Mouse (Mus musculus): ENCODE data around the gene Atrnl1. TPM values are rescaled to one million over a fixed set of nuclear protein-coding genes. Genes with fewer than 3 reads are reported as not detected.
A peak's percentile ranks its signal among the peaks of the same experiment; 100 is the strongest.
"Not testable (repeated sequence)": the region's sequence is repeated elsewhere in the genome, so short reads cannot be mapped to it uniquely, and the experiment has no call there.

Gene Atrnl1
- total RNA-seq, 2 experiments from 2014 or later: 25.3 to 33.2 TPM

DNA sequence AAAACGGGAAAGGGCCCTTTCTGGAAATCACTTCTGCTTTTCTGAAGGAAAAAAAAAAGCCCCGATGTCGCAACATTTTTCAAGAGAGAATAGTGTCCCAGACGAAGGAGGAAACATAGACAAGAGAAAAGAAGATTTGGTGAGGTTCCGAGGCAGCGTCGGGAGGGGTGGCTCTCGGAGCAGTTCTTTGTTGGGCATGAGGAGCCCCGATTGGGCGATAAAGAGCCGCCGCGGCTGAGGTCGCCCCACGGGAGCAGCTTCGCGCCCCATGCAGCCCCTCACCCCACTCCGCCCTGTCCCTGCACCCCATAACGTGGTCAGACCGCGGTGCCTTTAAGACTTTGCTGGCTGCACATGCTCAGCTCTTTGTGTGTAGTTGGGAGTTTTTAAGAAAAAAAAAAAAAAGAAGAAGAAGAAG is 767 bp upstream of the Atrnl1 start:
- no peak for DNase-seq

GRCm38 (mm10) chr19:57611291-57612178 is 701 bp downstream of the Atrnl1 start:
- peak; percentile 71 for DNase-seq

DNA sequence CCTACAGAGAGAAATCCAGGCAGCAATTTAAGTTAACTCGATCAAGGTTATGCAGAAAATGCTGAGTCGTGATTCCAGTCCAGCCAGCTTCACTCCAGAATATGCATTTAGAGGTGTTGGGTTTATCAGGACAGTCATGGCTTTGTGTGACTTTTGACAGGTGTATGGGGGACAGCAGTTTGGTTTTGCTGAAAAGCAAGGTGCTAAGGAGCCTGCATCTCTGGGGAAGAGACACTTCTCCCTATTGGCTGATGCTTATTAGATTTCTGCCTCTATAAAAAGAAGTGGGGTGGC is 1.3 kb downstream of the Atrnl1 start:
- no peak for DNase-seq

DNA sequence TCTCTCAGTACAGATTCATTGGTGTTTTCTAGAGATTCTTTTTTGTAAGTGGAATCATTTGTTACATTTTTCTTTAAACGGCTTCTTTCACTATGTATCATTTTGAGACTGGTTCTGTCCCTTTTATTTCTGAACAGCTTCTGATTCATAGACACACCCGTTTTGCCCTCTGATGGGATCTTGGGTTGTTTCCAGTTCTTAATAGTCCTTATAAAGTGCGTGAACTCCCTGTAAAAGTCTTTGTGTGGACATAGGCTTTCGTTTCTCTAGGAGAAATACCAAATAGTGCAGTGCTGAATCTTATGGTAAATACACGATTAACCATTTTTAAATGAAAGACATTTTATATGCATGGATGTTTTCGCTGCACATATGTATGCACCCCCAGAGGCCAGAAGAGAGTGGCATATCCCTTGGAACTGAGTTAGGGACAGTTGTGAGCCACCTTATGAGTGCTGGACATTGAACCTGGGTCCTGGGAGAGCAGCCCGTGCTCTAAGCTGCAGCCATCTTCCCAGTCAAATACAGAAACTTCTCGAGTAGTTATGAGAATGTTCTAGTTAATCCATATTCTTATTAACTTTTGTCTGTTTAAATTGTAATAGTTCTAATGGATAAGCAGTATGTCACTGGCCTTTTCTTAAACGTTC is 5.3 kb downstream of the Atrnl1 start:
- DNase-seq: no peak

DNA sequence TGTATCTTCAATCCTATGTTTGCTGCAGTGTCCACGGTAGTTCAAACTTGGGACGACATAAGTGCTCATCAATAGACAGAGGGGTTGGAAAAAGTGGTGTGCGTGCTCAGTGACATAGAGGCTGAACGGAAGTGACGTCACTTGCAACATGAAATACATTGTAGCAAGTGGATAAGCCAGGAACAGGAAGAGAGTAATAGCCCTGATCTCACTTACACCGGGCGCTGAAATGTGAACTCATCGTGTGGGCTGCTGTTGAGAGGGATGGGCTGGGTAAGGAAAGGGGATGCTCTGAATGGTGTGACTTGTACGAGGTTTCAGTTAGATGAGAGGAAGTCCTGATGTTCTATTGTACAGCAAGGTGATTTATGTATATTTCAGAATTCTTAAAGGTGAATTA is 8.3 kb downstream of the Atrnl1 start:
- DNase-seq: no peak

DNA sequence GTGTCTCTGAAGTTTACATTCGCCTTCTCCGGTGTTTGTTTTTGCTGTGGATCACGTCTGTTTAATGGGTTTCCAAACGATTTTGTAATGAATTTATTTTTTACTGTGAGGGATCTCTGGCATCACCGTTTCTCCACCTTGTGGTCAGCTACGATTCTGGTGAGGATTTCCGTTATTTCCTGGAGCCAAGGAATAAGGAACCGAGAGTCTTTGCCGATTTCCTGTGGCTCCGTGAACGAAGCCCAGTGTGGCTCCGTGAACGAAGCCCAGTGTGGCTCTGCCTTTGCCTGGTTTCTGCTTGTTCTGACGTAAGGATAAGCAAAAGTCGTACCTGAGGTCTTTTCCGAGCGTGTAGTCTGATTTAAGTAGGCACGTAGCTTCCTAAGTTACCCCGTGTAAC is 11.0 kb downstream of the Atrnl1 start:
- no peak for DNase-seq

GRCm38 (mm10) chr19:57625738-57626137 is 14.9 kb downstream of the Atrnl1 start:
- no peak for DNase-seq

GRCm38 (mm10) chr19:57627251-57627650 is 16.4 kb downstream of the Atrnl1 start:
- DNase-seq: no peak

GRCm38 (mm10) chr19:57642536-57642935 is 31.7 kb downstream of the Atrnl1 start:
- DNase-seq: no peak

DNA sequence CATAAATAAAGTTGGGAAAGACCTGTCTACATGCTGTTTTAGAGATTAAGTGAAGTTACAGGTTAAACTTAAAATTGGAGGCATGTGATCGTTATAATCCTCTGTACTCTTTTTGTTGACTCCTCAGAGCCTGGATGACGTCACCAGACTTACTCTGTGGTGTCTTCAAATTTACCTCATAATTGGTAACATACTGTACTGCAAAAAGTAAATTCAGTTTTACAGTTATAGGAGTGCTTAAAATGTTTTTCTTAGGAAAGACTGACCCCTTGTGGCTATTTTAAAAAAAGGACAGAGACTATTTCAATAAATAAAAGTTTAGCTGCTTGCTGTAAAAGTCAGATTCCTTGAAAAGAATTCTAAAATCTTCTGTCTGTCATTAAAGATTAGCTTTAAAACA is 32.1 kb downstream of the Atrnl1 start:
- no peak for DNase-seq

DNA sequence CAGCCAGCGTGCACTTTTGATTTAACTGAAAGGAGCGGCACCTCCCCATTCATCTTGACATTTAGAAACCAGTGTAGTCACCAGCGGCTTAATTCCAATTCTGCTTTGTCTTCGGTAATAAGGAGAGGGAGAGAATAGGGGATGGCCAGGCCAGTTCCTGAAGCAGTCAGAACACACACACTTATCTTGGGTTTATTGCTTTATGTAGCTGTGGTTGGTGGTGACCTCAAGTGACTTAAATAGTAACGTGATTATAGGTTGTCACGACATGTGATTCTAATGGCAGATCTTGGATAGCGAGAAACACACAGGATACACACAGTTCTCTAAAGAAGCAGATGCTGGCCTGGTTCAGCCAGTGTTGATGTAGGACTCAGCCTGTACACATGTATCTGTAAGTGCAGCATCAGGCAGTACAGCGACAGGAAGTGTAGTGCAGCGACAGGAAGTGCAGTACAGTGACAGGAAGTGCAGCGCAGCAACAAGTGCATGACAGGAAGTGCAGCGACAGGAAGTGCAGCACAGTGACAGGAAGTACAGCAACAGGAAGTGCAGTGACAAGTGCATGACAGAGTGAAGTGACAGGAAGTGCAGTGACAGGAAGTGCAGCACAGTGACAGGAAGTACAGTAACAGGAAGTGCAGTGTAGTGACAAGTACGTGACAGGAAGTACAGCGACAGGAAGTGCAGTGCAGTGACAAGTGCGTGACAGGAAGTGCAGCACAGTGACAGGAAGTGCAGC is 37.5 kb downstream of the Atrnl1 start:
- no peak for DNase-seq

DNA sequence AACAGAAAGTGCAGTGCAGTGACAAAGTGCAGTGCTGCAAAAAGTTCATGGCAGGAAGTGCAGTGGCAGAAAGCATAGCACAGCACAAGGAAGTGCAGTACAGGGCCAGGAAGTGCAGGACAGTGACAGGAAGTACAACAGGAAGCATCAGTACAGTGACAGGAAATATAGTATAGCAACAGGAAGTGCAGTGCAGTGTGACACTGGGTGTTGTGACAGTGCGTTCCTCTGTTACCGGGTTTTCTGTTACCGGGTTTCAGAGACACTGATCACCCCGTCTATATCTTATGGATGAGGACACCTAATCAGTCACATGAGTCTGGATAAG is 38.1 kb downstream of the Atrnl1 start:
- no peak for DNase-seq

DNA sequence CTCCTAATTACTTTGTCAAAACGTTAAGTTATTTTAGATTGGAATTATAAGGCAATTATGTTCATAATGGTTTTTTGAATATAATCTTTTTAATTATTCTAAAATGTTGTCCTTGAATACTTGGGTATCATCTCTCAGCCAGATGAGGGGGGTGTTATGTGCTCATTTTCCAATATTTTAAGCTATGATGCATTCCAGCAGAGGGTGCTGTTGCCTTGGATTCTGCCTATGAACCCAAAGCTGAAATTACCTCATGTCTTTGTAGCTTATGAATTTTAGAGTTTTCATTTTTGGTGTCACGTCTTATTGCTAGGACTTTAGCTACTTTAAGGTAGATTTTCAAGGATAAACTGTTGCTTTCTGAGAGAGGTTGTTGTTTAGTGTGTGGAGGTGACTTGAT is 44.2 kb downstream of the Atrnl1 start:
- peak; percentile 72 for DNase-seq

DNA sequence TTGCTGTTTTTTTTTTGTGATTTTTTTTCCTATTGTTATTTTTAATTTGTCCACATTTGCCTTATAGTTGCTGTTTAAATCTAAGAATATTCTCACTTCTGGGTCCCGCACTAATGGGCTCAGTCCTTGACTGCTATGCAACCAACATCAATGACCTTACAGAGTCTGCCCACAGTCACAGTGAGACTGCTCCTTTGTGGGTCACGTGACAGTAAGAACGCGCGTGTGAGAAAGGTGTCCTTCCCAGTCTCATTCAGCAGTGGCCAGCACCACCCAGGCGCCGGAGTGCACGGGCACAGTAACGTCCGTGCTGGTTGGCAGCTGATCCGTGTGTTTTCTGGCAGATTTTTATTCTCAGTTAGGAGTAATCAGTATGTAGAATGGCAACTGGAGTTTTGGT is 44.7 kb downstream of the Atrnl1 start:
- DNase-seq: no peak

- no peak for DNase-seq
These were observed 46.7 kb downstream of the Atrnl1 start for GRCm38 (mm10) chr19:57657426-57658087.

DNA sequence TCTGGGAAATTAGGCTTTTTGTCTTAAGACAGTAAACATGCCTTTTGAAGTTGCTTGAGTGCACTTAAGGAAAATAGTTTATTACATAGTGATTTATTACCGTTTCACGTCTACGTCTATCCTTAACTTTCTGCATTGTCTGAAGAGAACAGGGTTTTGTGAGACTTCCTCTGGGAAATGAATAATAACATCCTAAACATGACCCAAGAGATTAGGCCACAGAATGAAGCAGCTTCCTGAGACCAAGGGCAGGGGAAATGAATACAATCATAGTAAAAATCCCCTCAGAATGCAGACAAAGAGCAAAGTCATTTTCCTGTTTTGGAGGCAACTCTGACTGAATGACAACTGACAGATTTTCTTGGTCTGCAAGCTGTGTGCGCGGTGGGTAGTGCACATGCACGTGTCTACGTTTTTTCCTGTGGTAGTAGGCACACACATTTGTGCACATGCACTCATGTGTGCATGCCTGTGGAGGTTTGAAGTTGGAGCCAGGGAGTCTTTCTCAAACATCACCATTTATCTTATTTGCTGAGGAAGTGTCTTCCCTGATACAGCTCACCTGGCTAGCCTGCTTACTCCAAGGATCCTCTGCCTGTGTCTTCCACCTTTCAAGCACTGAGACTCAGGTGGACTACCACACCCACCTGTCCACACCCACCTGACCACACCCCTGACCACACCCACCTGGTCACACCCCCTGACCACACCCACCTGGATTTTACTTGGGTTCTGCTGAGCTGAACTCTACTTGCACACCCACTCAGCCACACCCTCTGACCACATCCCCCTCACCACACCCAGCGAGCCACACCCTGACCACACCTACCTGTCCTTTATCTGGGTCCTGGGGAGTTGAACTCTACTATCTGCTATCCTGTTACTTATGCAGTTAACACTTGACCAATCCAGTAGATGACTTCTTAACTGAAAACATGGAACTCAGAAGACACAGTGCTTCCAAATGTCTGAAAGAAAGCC is 47.6 kb downstream of the Atrnl1 start:
- no peak for DNase-seq

DNA sequence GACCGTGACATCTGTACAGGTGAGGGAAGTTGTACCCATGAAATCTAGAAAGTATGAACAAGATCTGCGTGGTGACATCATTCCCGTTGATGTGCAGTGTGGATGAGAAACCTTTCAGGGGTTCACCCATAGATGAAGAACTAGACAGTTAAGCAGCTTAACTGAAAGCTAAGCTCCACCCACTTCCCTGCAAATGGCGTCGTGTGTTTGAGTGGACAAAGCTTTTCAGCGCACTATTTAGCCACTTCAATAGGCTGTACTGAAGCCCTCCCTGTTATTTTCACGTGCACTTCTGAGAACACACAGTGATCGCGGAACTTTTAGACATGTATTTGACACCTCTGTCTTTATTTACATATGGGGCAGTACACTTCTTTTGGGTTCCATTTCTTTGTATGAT is 56.2 kb downstream of the Atrnl1 start:
- no peak for DNase-seq

GRCm38 (mm10) chr19:57667946-57668345 is 57.1 kb downstream of the Atrnl1 start:
- no peak for DNase-seq

- no peak for DNase-seq
These were observed 68.6 kb downstream of the Atrnl1 start for GRCm38 (mm10) chr19:57679455-57679854.

DNA sequence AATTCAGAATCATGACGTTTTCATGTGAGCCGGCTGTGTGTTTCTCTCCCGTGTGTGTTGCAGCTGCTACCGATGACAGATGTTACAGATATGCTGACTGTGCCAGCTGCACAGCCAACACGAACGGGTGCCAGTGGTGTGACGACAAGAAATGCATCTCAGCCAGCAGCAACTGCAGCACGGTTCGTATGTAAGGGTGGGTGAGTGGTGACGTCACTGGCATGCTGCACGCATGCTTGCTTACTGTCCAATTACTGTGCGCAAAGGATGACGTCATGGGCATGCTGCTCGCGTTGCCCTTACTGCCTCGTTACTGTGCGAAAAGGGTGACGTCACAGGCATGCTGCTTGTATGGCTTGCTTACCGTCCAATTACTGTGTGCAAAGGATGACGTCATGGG is 75.8 kb downstream of the Atrnl1 start:
- DNase-seq: no peak

- DNase-seq: no peak
These were observed 81.7 kb downstream of the Atrnl1 start for GRCm38 (mm10) chr19:57692566-57692965.

DNA sequence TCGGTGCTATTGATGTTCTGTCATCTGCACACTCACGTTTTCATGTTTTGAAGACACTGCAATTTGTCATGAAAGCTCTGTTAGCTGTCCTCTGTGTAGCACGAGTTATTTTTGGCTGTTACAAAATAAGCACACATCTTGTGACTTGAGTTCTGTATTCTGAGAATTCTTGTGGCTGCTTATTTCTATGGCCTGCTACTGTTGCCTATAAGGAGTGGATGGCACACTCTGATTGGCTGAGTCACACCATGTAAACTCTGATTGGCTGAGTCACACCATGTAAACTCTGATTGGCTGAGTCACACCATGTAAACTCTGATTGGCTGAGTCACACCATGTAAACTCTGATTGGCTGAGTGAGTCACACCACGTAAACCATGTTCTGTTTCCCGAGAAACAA is 85.9 kb downstream of the Atrnl1 start:
- DNase-seq: not testable (repeated sequence)

All from adrenal gland, postnatal 10 days (tissue).